Mouse (Mus musculus) left cerebral cortex, postnatal 14 days (tissue): Measurements from ENCODE around the gene Mrpl2. TPM values are rescaled to one million over a fixed set of nuclear protein-coding genes. Genes with fewer than 3 reads are reported as not detected.
A peak's percentile ranks its signal among the peaks of the same experiment; 100 is the strongest.

Experiments
- DNase-seq, 2 experiments: peaks; one replicate each; pipeline ENCODE4 v3.0.0; 2021 to 2022; ENCODE audit warnings: low spot score in 2 of 2, mixed read lengths in 1 of 2
- intact Hi-C: fragments of 180-260 bp; cut with DNase I; formaldehyde crosslinking; loops from one replicate; pipeline ENCODE4 v1.15.1; 2025
- long read RNA-seq, 2 experiments: library from polyadenylated mRNA; stranded (forward); transcript quantifications; one replicate each; pipeline ENCODE4 v2.0.0; 2021
- total RNA-seq, 2 experiments: library from RNA; stranded (reverse); gene quantifications; 2 replicates each; pipeline ENCODE4 v1.2.3; 2021

Gene Mrpl2
- 10 to 100 TPM; 45.6 to 54.2 TPM for total RNA-seq
- long read RNA-seq, experiment 1, transcript Mrpl2-201 (7 exons, 1,031 nt): major isoform, 30 of 40 reads
- long read RNA-seq, experiment 1, partial matches to known transcripts: 6 of 40 reads
- long read RNA-seq, experiment 1, other reads (novel, unspliced or antisense): 4 of 40 reads
- long read RNA-seq, experiment 2, transcript Mrpl2-201 (7 exons, 1,031 nt): major isoform, 24 of 29 reads
- long read RNA-seq, experiment 2, partial matches to known transcripts: 1 of 29 reads
- long read RNA-seq, experiment 2, other reads (novel, unspliced or antisense): 2 of 29 reads

GRCm38 (mm10) chr17:46645561-46646321 is at the start of gene Mrpl2, which contains the start of gene Klc4:
TSS of gene Mrpl2 (plus strand) at chr17:46646229.
TSS of gene Klc4 (minus strand) at chr17:46646022.
- intact Hi-C loops: loop anchor here (5.0 kb wide), 1 partner anchor 98 kb away; the partner anchor contains the start of gene Cul9
- peak; percentile 99 to 100 for DNase-seq

GRCm38 (mm10) chr17:46597956-46598355 is 48.1 kb upstream of the Mrpl2 start:
- intact Hi-C loops: loop anchor here (5.0 kb wide), 1 partner anchor 41 kb away; the partner anchor contains the start of gene Srf
- no peak for DNase-seq

GRCm38 (mm10) chr17:46598963-46599362 is 47.1 kb upstream of the Mrpl2 start:
- peak; percentile 40 to 42 for DNase-seq
- intact Hi-C loops: loop anchor here (5.0 kb wide), 1 partner anchor 42 kb away; the partner anchor contains the start of gene Srf

- DNase-seq: no peak
- intact Hi-C loops: no loop called here
Measured at GRCm38 (mm10) chr17:46600569-46600968, 45.5 kb upstream of the Mrpl2 start.

GRCm38 (mm10) chr17:46602212-46602611 is 43.8 kb upstream of the Mrpl2 start:
- intact Hi-C loops: no loop called here

GRCm38 (mm10) chr17:46603229-46603628 is 42.8 kb upstream of the Mrpl2 start:
- intact Hi-C loops: no loop called here
- DNase-seq: no peak

More at GRCm38 (mm10) chr17:46602212-46602611, 43.8 kb upstream of the Mrpl2 start:
- no peak for DNase-seq

- intact Hi-C loops: no loop called here
- no peak for DNase-seq
Measured at GRCm38 (mm10) chr17:46605126-46605525, 40.9 kb upstream of the Mrpl2 start.

- peak; percentile 55 to 76 for DNase-seq
- intact Hi-C loops: no loop called here
Measured at GRCm38 (mm10) chr17:46605987-46606386, 40.0 kb upstream of the Mrpl2 start.

- intact Hi-C loops: no loop called here
- no peak for DNase-seq
Measured at GRCm38 (mm10) chr17:46609721-46610514, 36.1 kb upstream of the Mrpl2 start.

GRCm38 (mm10) chr17:46611316-46611715 is 34.7 kb upstream of the Mrpl2 start:
- intact Hi-C loops: no loop called here
- no peak for DNase-seq

GRCm38 (mm10) chr17:46612189-46612588 is 33.8 kb upstream of the Mrpl2 start:
- no peak for DNase-seq
- intact Hi-C loops: no loop called here

- intact Hi-C loops: no loop called here
- no peak for DNase-seq
Measured at GRCm38 (mm10) chr17:46612820-46613219, 33.2 kb upstream of the Mrpl2 start.

GRCm38 (mm10) chr17:46613229-46613628 is 32.8 kb upstream of the Mrpl2 start:
- intact Hi-C loops: no loop called here
- no peak for DNase-seq

GRCm38 (mm10) chr17:46617799-46618198 is 28.2 kb upstream of the Mrpl2 start:
- intact Hi-C loops: no loop called here
- no peak for DNase-seq

- DNase-seq: no peak
- intact Hi-C loops: no loop called here
Measured at GRCm38 (mm10) chr17:46618394-46618768, 27.6 kb upstream of the Mrpl2 start.

- no peak for DNase-seq
- intact Hi-C loops: no loop called here
Measured at GRCm38 (mm10) chr17:46618769-46619682, 27.0 kb upstream of the Mrpl2 start.

GRCm38 (mm10) chr17:46619683-46620357 is 26.2 kb upstream of the Mrpl2 start:
- intact Hi-C loops: no loop called here

GRCm38 (mm10) chr17:46621324-46621723 is 24.7 kb upstream of the Mrpl2 start:
- intact Hi-C loops: no loop called here

More at GRCm38 (mm10) chr17:46619683-46620357, 26.2 kb upstream of the Mrpl2 start:
- DNase-seq: no peak

More at GRCm38 (mm10) chr17:46621324-46621723, 24.7 kb upstream of the Mrpl2 start:
- DNase-seq: peak; percentile 66 to 73
